Mouse (Mus musculus) hindbrain, postnatal 0 days (tissue): ENCODE results near the gene Pnrc2. TPM values are rescaled to one million over a fixed set of nuclear protein-coding genes. Genes with fewer than 3 reads are reported as not detected.
A peak's percentile ranks its signal among the peaks of the same experiment; 100 is the strongest.

Source experiments
- ATAC-seq: fragments of 200-750 bp; cut with Nextera tagmentation; 2 replicates; pipeline ENCODE4 v1.8.0; 2017; ENCODE audit warnings: mild to moderate bottlenecking, moderate TSS enrichment, moderate library complexity
- DNase-seq: peaks from one replicate; pipeline ENCODE4 v3.0.0-alpha.2; 2015; ENCODE audit warnings: low spot score
- H3K27ac ChIP-seq: fragments of 300-500 bp; sonication (generic); 2 replicates; pipeline ENCODE4 v1.5.1; 2014; ENCODE audit warnings: mild to moderate bottlenecking
- H3K27me3 ChIP-seq: fragments of 300-500 bp; sonication (generic); 2 replicates; pipeline ENCODE4 v1.6.1; 2014; ENCODE audit warnings: low read length, mixed read lengths; ENCODE audit not compliant: insufficient read depth
- H3K36me3 ChIP-seq: fragments of 300-500 bp; sonication (generic); 2 replicates; pipeline ENCODE4 v1.6.1; 2014; ENCODE audit warnings: low read length, mixed read lengths; ENCODE audit not compliant: insufficient read depth
- H3K4me1 ChIP-seq: fragments of 300-500 bp; sonication (generic); 2 replicates; pipeline ENCODE4 v1.6.1; 2014; ENCODE audit warnings: antibody characterized with exemption, low read length, mixed read lengths; ENCODE audit not compliant: insufficient read depth
- H3K4me2 ChIP-seq: fragments of 300-500 bp; sonication (generic); 2 replicates; pipeline ENCODE4 v1.6.1; 2014; ENCODE audit warnings: low read depth, mild to moderate bottlenecking, low read length, moderate library complexity, mixed read lengths
- H3K4me3 ChIP-seq: fragments of 300-500 bp; sonication (generic); 2 replicates; pipeline ENCODE4 v1.5.1; 2014; ENCODE audit warnings: low read length
- H3K9ac ChIP-seq: fragments of 300-500 bp; sonication (generic); replicated peaks from 2 replicates; pipeline ENCODE4 v1.6.1; 2014; ENCODE audit warnings: mild to moderate bottlenecking, low read length, moderate library complexity, mixed read lengths
- H3K9me3 ChIP-seq: fragments of 300-500 bp; sonication (generic); 2 replicates; pipeline ENCODE4 v1.6.1; 2016; ENCODE audit warnings: low read length, mixed read lengths
- CTCF ChIP-seq: IDR thresholded peaks from 2 replicates; pipeline ENCODE4 v1.5.1; 2016; ENCODE audit warnings: antibody characterized with exemption, control low read depth, low read depth
- WGBS: fragments of 180-500 bp; shearing (Covaris S2); extraction: QIAGEN DNeasy Blood & Tissue Kit; methylation state at CpG from one replicate; pipeline ENCODE4 v1.1.7; 2014; 5-methylcytosine and 5-hydroxymethylcytosine counted together
- polyA plus RNA-seq: library from polyadenylated mRNA; unstranded; fragments of >200 nt; fragmentation: Nextera tagmentation; extraction: Ambion mirVana; gene quantifications from 2 replicates; pipeline ENCODE4 v1.2.1, GENCODE M21; 2015
- total RNA-seq: library from RNA; depleted of rRNA; stranded (reverse); fragments of >200 nt; gene quantifications from 2 replicates; pipeline ENCODE4 v1.2.3, GENCODE M21; 2014

Gene Pnrc2
- total and polyA plus RNA-seq, 2 experiments from 2014 or later, result 54.9 to 81.7 TPM

DNA sequence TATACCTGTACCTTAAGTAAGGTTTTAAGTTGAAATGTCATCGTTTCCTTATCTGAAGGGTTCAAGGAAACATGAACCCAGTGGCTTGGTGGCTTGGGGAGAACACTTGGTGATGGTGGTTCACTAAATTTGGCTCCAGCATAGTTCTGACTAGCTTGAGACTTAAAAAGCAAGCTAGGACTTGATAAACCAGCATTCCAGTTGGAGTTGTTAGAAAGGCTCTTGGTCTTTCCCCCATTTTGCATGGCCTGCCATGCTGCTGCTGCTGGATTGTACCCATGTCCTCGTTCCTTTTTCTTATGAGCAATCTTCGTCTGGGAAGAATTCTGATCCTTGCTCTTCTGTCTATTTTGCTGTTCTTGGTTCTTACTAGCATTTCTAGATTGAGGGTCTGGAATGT lies 1.6 kb downstream of the Pnrc2 start:
- H3K36me3 ChIP-seq, result no peaks in the 10 kb centered on the region
- H3K4me3 ChIP-seq, result peak overlapping the region; percentile 89
- peak overlapping the region; percentile 85 for H3K4me2 ChIP-seq
- TF ChIP-seq CTCF, result no peak
- DNase-seq (no peak), ATAC-seq (no peak)
- H3K27ac ChIP-seq, result peak overlapping the region; percentile 100; the same call in 1 of the 2 replicates
- peak overlapping the region; percentile 28; the same call in 1 of the 2 replicates for H3K9ac ChIP-seq
- no peaks in the 10 kb centered on the region for H3K27me3 ChIP-seq
- no peaks in the 10 kb centered on the region for H3K9me3 ChIP-seq
- 36% methylated on average over 3 of the region's 3 CpGs for WGBS
- peaks cover 31% of the 10 kb centered on the region for H3K4me1 ChIP-seq

GRCm38 (mm10) chr4:135870227-135871023 lies 3.2 kb downstream of the Pnrc2 start:
- no peak overlapping the region for H3K27ac ChIP-seq
- TF ChIP-seq CTCF, result no peak
- WGBS, result 43% methylated on average over 2 of the region's 2 CpGs
- H3K4me2 ChIP-seq, result peak overlapping the region; percentile 85
- no peaks in the 10 kb centered on the region for H3K36me3 ChIP-seq
- H3K9ac ChIP-seq, result peak overlapping the region; percentile 1; the same call in 1 of the 2 replicates
- H3K27me3 ChIP-seq, result no peaks in the 10 kb centered on the region
- ATAC-seq (no peak), DNase-seq (no peak)
- peaks cover 17% of the 10 kb centered on the region for H3K4me1 ChIP-seq
- 0 out of 2 replicates have a peak overlapping the region, but pooled peaks have one; percentile 8 for H3K4me3 ChIP-seq
- H3K9me3 ChIP-seq, result no peaks in the 10 kb centered on the region

DNA sequence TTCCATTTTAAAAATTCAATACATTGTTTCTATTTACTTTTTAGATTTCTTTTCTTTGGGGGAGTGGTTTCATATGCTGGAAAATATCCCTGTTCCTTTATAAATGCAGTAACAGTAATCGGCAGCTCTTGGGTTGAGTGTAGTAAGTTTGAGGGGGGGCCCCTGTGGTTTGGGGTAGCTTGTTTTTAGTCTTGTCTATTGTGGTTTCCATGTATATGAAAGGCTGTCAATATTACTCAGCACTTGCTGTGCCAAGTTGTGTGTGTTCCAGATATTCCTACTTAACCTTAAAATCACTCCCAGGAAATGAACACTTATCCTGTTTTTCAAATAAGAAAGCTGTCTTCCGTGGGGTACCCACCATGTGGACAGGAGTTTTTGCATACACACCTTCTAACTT lies 4.7 kb downstream of the Pnrc2 start:
- H3K4me3 ChIP-seq, result no peak overlapping the region
- no peak for TF ChIP-seq CTCF
- H3K4me1 ChIP-seq, result peaks cover 8% of the 10 kb centered on the region; the same call in 1 of the 2 replicates
- H3K9ac ChIP-seq, result no peak overlapping the region
- WGBS, result 52% methylated on average over 2 of the region's 2 CpGs
- DNase-seq (no peak), ATAC-seq (no peak)
- H3K27me3 ChIP-seq, result no peaks in the 10 kb centered on the region
- no peak overlapping the region for H3K4me2 ChIP-seq
- no peaks in the 10 kb centered on the region for H3K9me3 ChIP-seq
- H3K36me3 ChIP-seq, result no peaks in the 10 kb centered on the region
- no peak overlapping the region for H3K27ac ChIP-seq

DNA sequence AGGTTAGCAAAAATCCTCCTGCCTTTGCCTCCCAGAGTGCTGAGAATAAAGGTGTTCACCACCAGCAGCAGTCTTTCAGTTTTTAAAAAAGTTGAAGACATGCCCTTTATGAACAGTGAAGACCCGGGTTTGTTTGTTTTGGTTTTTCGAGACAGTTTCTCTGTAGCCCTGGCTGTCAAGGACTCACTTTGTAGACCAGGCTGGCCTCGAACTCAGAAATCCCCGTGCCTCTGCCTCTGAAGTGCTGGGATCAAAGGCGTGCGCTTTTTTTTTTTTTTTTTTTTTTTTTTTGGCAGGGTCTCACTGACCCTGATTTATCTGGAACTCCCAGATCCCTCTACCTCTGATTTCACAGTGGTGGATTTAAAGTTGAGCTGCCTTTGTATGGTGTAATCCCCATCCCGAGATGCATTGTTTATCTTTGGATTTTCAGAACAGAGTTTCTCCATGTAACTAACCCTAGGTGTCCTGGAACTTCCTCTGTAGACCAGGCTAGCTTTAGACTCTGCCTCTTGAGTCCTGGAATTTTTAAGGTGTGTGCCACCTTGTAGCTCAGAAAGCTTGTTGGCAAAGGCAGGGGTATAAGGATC lies 16.0 kb downstream of the Pnrc2 start:
- WGBS, result 11% methylated on average over 7 of the region's 7 CpGs
- Histone ChIP-seq H3K36me3 (peaks cover 3% of the 10 kb centered on the region; the same call in 1 of the 2 replicates), H3K27ac (no peak overlapping the region), H3K4me3 (peak overlapping the region; percentile 91), H3K4me2 (peak overlapping the region; percentile 65), H3K4me1 (peaks cover 12% of the 10 kb centered on the region; the same call in 1 of the 2 replicates), H3K9ac (peak overlapping the region; percentile 91; the same call in 1 of the 2 replicates), H3K9me3 (no peaks in the 10 kb centered on the region), H3K27me3 (no peaks in the 10 kb centered on the region)
- DNase-seq (no peak), ATAC-seq (no peak)
- TF ChIP-seq CTCF, result no peak

DNA sequence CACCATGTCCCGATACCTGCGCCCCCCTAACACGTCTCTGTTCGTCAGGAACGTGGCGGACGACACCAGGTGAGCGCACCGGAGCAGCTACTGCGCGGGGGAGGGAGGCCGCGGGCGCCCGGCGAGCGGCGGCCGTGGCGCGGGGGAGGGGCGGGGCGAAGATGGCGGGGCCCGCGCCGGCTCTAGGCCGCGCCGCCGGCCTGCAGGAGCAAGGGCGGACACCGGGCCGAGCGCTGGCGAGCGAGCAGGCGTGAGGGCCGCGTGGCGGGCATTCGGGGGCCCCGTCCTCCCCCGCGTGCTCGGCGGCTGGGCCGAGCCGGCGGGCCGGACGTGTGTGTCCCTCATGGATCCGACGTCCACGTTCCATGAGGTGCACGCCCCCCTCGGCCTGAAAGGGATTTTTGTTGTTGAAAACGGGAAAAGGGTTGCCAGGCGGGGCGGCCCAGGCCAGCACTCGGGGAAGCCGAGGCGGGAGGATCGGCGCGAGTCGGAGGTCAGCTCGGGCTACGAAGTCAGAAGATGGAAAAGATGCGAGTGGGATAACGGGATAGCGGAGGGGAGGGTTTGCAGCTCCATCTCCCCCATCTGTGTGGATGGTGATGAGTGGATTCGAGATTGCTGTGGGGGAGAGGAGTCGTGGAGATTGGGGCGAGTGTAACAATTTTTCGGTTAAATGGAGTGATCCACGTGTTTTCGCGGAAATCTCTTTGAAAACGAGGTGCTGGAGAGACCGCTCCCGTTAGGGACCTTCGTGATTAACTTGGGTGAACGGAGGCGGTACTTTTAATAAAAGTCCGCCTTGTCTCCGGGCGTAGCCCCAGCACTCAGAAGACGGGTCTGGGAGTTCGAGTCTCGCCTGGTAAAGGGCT lies 17.2 kb downstream of the Pnrc2 start:
- Histone ChIP-seq H3K4me3 (peak overlapping the region; percentile 91), H3K9me3 (no peaks in the 10 kb centered on the region), H3K27me3 (no peaks in the 10 kb centered on the region), H3K27ac (peak overlapping the region; percentile 99), H3K9ac (peak overlapping the region; percentile 91), H3K4me1 (peaks cover 12% of the 10 kb centered on the region; the same call in 1 of the 2 replicates), H3K4me2 (peak overlapping the region; percentile 65), H3K36me3 (no peaks in the 10 kb centered on the region)
- DNase-seq (peak; percentile 79), ATAC-seq (peak; percentile 80)
- WGBS, result under 1% methylated on average over 81 of the region's 91 CpGs
- TF ChIP-seq CTCF, result no peak

- TF ChIP-seq CTCF, result no peak
- Histone ChIP-seq H3K4me1 (peaks cover 12% of the 10 kb centered on the region; the same call in 1 of the 2 replicates), H3K4me3 (peak within 1 kb of the TSS; percentile 91), H3K27me3 (no peaks in the 10 kb centered on the region), H3K4me2 (peak within 1 kb of the TSS; percentile 87), H3K9ac (peak within 1 kb of the TSS; percentile 91), H3K9me3 (no peaks in the 10 kb centered on the region), H3K36me3 (no peaks in the 10 kb centered on the region), H3K27ac (peak within 1 kb of the TSS; percentile 99)
- DNase-seq (peak; percentile 100), ATAC-seq (peak; percentile 98)
- under 1% methylated on average over 56 of the region's 67 CpGs for WGBS
Measured at GRCm38 (mm10) chr4:135855536-135856222, 18.0 kb downstream of the Pnrc2 start, which contains the start of gene Srsf10. Srsf10 (plus strand) TSS chr4:135855747.
